Mouse (Mus musculus) liver, postnatal 0 days (tissue): ENCODE results near the gene Tmem8. TPM values are rescaled to one million over a fixed set of nuclear protein-coding genes. Genes with fewer than 3 reads are reported as not detected.

Experiments used
- ATAC-seq: fragments of 200-750 bp; cut with Nextera tagmentation; 2 replicates; pipeline ENCODE4 v1.8.0; 2017; ENCODE audit warnings: mild to moderate bottlenecking, moderate library complexity
- DNase-seq: peaks from one replicate; pipeline ENCODE4 v3.0.0-alpha.2; 2016
- H3K27ac ChIP-seq: fragments of 300-500 bp; sonication (generic); 2 replicates; pipeline ENCODE4 v1.5.1; 2014; ENCODE audit warnings: antibody characterized with exemption, moderate library complexity, mild to moderate bottlenecking, low read depth
- H3K27me3 ChIP-seq: fragments of 300-500 bp; sonication (generic); 2 replicates; pipeline ENCODE4 v1.6.1; 2014; ENCODE audit warnings: low read length, control low read depth, mixed read lengths; ENCODE audit not compliant: insufficient read depth
- H3K36me3 ChIP-seq: fragments of 300-500 bp; sonication (generic); replicated peaks from 2 replicates; pipeline ENCODE4 v1.6.1; 2014; ENCODE audit warnings: mild to moderate bottlenecking, control low read depth, low read length, moderate library complexity, mixed read lengths; ENCODE audit not compliant: insufficient read depth
- H3K4me1 ChIP-seq: fragments of 300-500 bp; sonication (generic); 2 replicates; pipeline ENCODE4 v1.6.1; 2014; ENCODE audit warnings: antibody characterized with exemption, mild to moderate bottlenecking, control low read depth; ENCODE audit not compliant: insufficient read depth
- H3K4me2 ChIP-seq: fragments of 300-500 bp; sonication (generic); 2 replicates; pipeline ENCODE4 v1.6.1; 2014; ENCODE audit warnings: low read depth, mild to moderate bottlenecking, low read length, moderate library complexity, mixed read lengths
- H3K4me3 ChIP-seq: fragments of 300-500 bp; sonication (generic); 2 replicates; pipeline ENCODE4 v1.5.1; 2014; ENCODE audit warnings: low read depth, low read length
- H3K9ac ChIP-seq: fragments of 300-500 bp; sonication (generic); replicated peaks from 2 replicates; pipeline ENCODE4 v1.6.1; 2014; ENCODE audit warnings: mild to moderate bottlenecking, moderate library complexity
- H3K9me3 ChIP-seq: fragments of 300-500 bp; sonication (generic); 2 replicates; pipeline ENCODE4 v1.6.1; 2016; ENCODE audit warnings: mild to moderate bottlenecking, control low read depth, low read length, mixed read lengths
- CTCF ChIP-seq: sonication (generic); IDR thresholded peaks from 2 replicates; pipeline ENCODE4 v1.5.1; 2016; ENCODE audit warnings: antibody characterized with exemption, low read depth
- EP300 ChIP-seq: IDR thresholded peaks from 2 replicates; pipeline ENCODE4 v1.6.1; 2016; ENCODE audit warnings: antibody characterized with exemption, low read depth, mild to moderate bottlenecking
- WGBS: fragments of 180-500 bp; shearing (Covaris S2); extraction: QIAGEN DNeasy Blood & Tissue Kit; methylation state at CpG from one replicate; pipeline ENCODE4 v1.1.7; 2014; ENCODE audit not compliant: insufficient replicate concordance; 5-methylcytosine and 5-hydroxymethylcytosine counted together
- polyA plus RNA-seq: library from polyadenylated mRNA; unstranded; fragments of >200 nt; fragmentation: Nextera tagmentation; extraction: Ambion mirVana; gene quantifications from 2 replicates; pipeline ENCODE4 v1.2.1, GENCODE M21; 2015

The Tmem8 gene
- polyA plus RNA-seq, 1 experiment from 2014 or later, result 2.5 TPM

GRCm38 (mm10) chr17:26070136-26070535 lies 43.0 kb upstream of the Tmem8 start:
- ATAC-seq (no peak), DNase-seq (no peak)
- H3K4me2 ChIP-seq, result peak overlapping the region; percentile 97
- no peak overlapping the region for H3K27ac ChIP-seq
- WGBS, result 21% methylated on average over 6 of the region's 6 CpGs
- peaks cover 24% of the 10 kb centered on the region for H3K4me1 ChIP-seq
- TF ChIP-seq EP300, result no peak
- TF ChIP-seq CTCF, result no peak
- peaks cover 33% of the 10 kb centered on the region for H3K27me3 ChIP-seq
- H3K9me3 ChIP-seq, result no peaks in the 10 kb centered on the region
- no peaks in the 10 kb centered on the region for H3K36me3 ChIP-seq
- H3K9ac ChIP-seq, result no peak overlapping the region; the same call in 1 of the 2 replicates
- peak overlapping the region; percentile 70; the same call in 1 of the 2 replicates for H3K4me3 ChIP-seq

- Histone ChIP-seq H3K9ac (no peak overlapping the region), H3K9me3 (no peaks in the 10 kb centered on the region), H3K27me3 (0 out of 2 replicates have a peak, but pooled peaks cover 8% of the 10 kb centered on the region), H3K4me1 (peaks cover under 1% of the 10 kb centered on the region; the same call in 1 of the 2 replicates), H3K36me3 (no peaks in the 10 kb centered on the region), H3K4me3 (no peak overlapping the region), H3K4me2 (no peak overlapping the region), H3K27ac (no peak overlapping the region)
- 60% methylated on average over 3 of the region's 3 CpGs for WGBS
- ATAC-seq (no peak), DNase-seq (no peak)
- TF ChIP-seq EP300, result no peak
- TF ChIP-seq CTCF, result no peak
Measured at GRCm38 (mm10) chr17:26075246-26075645, 37.9 kb upstream of the Tmem8 start.

GRCm38 (mm10) chr17:26078851-26079250 lies 34.2 kb upstream of the Tmem8 start:
- Histone ChIP-seq H3K9ac (no peak overlapping the region), H3K27me3 (0 out of 2 replicates have a peak, but pooled peaks cover 4% of the 10 kb centered on the region), H3K9me3 (no peaks in the 10 kb centered on the region), H3K4me2 (no peak overlapping the region), H3K4me3 (no peak overlapping the region), H3K4me1 (no peaks in the 10 kb centered on the region), H3K36me3 (peaks cover 5% of the 10 kb centered on the region), H3K27ac (no peak overlapping the region)
- 70% methylated on average over 2 of the region's 2 CpGs for WGBS
- no peak for DNase-seq
- ATAC-seq, result no peak
- no peak for TF ChIP-seq EP300
- no peak for TF ChIP-seq CTCF

- H3K27me3 ChIP-seq, result no peaks in the 10 kb centered on the region
- no peak overlapping the region for H3K9ac ChIP-seq
- no peak for ATAC-seq
- H3K36me3 ChIP-seq, result peaks cover 10% of the 10 kb centered on the region
- H3K4me1 ChIP-seq, result no peaks in the 10 kb centered on the region
- no peak overlapping the region for H3K4me3 ChIP-seq
- no peaks in the 10 kb centered on the region for H3K9me3 ChIP-seq
- no peak overlapping the region for H3K27ac ChIP-seq
- no peak overlapping the region for H3K4me2 ChIP-seq
- WGBS, result 26% methylated on average over 2 of the region's 2 CpGs
- TF ChIP-seq CTCF, result no peak
- no peak for TF ChIP-seq EP300
- no peak for DNase-seq
Measured at GRCm38 (mm10) chr17:26080867-26081266, 32.2 kb upstream of the Tmem8 start.

- no peak for DNase-seq
- Histone ChIP-seq H3K9ac (no peak overlapping the region), H3K9me3 (no peaks in the 10 kb centered on the region), H3K27me3 (no peaks in the 10 kb centered on the region), H3K27ac (peak overlapping the region; percentile 51), H3K4me3 (no peak overlapping the region), H3K4me1 (0 out of 2 replicates have a peak, but pooled peaks cover 2% of the 10 kb centered on the region), H3K4me2 (no peak overlapping the region), H3K36me3 (peaks cover 14% of the 10 kb centered on the region)
- 78% methylated on average over 9 of the region's 9 CpGs for WGBS
- TF ChIP-seq EP300 (no peak), CTCF (no peak)
- ATAC-seq, result peak; percentile 55
Measured at GRCm38 (mm10) chr17:26087059-26087564, 26.0 kb upstream of the Tmem8 start.

- 2% methylated on average over 32 of the region's 32 CpGs for WGBS
- peak within 1 kb of the TSS; percentile 76 for H3K27ac ChIP-seq
- H3K9me3 ChIP-seq, result no peaks in the 10 kb centered on the region
- peak within 1 kb of the TSS; percentile 56 for H3K9ac ChIP-seq
- H3K4me1 ChIP-seq, result peaks cover 8% of the 10 kb centered on the region
- H3K4me3 ChIP-seq, result peak within 1 kb of the TSS; percentile 57
- H3K4me2 ChIP-seq, result peak within 1 kb of the TSS; percentile 85
- no peaks in the 10 kb centered on the region for H3K27me3 ChIP-seq
- DNase-seq, result peak; percentile 87
- no peak for TF ChIP-seq EP300
- peak; percentile 89 for TF ChIP-seq CTCF
- H3K36me3 ChIP-seq, result peaks cover 5% of the 10 kb centered on the region; the same call in 1 of the 2 replicates
- peak; percentile 91 for ATAC-seq
Measured at GRCm38 (mm10) chr17:26089905-26090632, 23.0 kb upstream of the Tmem8 start, which contains the start of gene Decr2. TSS of gene Decr2 (minus strand) at chr17:26090337.
